Mouse (Mus musculus) heart, embryonic 13.5 days (tissue): ENCODE results near the gene Slc4a2. TPM values are rescaled to one million over a fixed set of nuclear protein-coding genes. Genes with fewer than 3 reads are reported as not detected.

Experiments
- ATAC-seq: fragments of 200-750 bp; cut with Nextera tagmentation; 2 replicates; pipeline ENCODE4 v1.8.0; 2017; ENCODE audit warnings: moderate TSS enrichment; ENCODE audit not compliant: insufficient number of reproducible peaks, low FRiP score, low TSS enrichment; ENCODE audit errors: extremely low read depth
- H3K27ac ChIP-seq: fragments of 300-500 bp; sonication (generic); replicated peaks from 2 replicates; pipeline ENCODE4 v1.5.1; 2015; ENCODE audit warnings: moderate library complexity, mild to moderate bottlenecking, inconsistent platforms
- H3K27me3 ChIP-seq: fragments of 300-500 bp; sonication (generic); replicated peaks from 2 replicates; pipeline ENCODE4 v1.6.1; 2015; ENCODE audit warnings: mild to moderate bottlenecking, inconsistent platforms
- H3K36me3 ChIP-seq: fragments of 300-500 bp; sonication (generic); 2 replicates; pipeline ENCODE4 v1.6.1; 2015; ENCODE audit warnings: mild to moderate bottlenecking, inconsistent platforms
- H3K4me1 ChIP-seq: fragments of 300-500 bp; sonication (generic); 2 replicates; pipeline ENCODE4 v1.6.1; 2015; ENCODE audit warnings: inconsistent platforms
- H3K4me2 ChIP-seq: fragments of 300-500 bp; sonication (generic); 2 replicates; pipeline ENCODE4 v1.6.1; 2015; ENCODE audit warnings: inconsistent platforms, mild to moderate bottlenecking, moderate library complexity
- H3K4me3 ChIP-seq: fragments of 300-500 bp; sonication (generic); 2 replicates; pipeline ENCODE4 v1.5.1; 2015; ENCODE audit warnings: moderate library complexity, mild to moderate bottlenecking, inconsistent platforms
- H3K9ac ChIP-seq: fragments of 300-500 bp; sonication (generic); 2 replicates; pipeline ENCODE4 v1.6.1; 2015; ENCODE audit warnings: inconsistent platforms, mild to moderate bottlenecking, moderate library complexity
- H3K9me3 ChIP-seq: fragments of 300-500 bp; sonication (generic); 2 replicates; pipeline ENCODE4 v1.6.1; 2016; ENCODE audit warnings: inconsistent platforms
- WGBS: fragments of 180-500 bp; shearing (Covaris S2); methylation state at CpG from one replicate; pipeline ENCODE4 v1.1.7; 2015; ENCODE audit warnings: mixed read lengths; 5-methylcytosine and 5-hydroxymethylcytosine counted together
- polyA plus RNA-seq: library from polyadenylated mRNA; unstranded; fragments of >200 nt; fragmentation: Nextera tagmentation; extraction: Ambion mirVana; gene quantifications from 2 replicates; pipeline ENCODE4 v1.2.1, GENCODE M21; 2015

Gene Slc4a2
- polyA plus RNA-seq, 1 experiment from 2014 or later = 29.3 TPM

GRCm38 (mm10) chr5:24385374-24385773 lies 38.3 kb upstream of the Slc4a2 start:
- H3K9me3 ChIP-seq = no peaks in the 10 kb centered on the region
- 0 out of 2 replicates have a peak, but pooled peaks cover 4% of the 10 kb centered on the region for H3K36me3 ChIP-seq
- no peak overlapping the region for H3K4me2 ChIP-seq
- 71% methylated on average over 5 of the region's 5 CpGs for WGBS
- H3K9ac ChIP-seq = no peak overlapping the region
- peak overlapping the region; percentile 73 for H3K27ac ChIP-seq
- H3K4me3 ChIP-seq = no peak overlapping the region
- peaks cover 43% of the 10 kb centered on the region for H3K27me3 ChIP-seq
- peaks cover 68% of the 10 kb centered on the region for H3K4me1 ChIP-seq
- no peak for ATAC-seq

GRCm38 (mm10) chr5:24385887-24386550 lies 37.6 kb upstream of the Slc4a2 start:
- Histone ChIP-seq H3K27me3 (peaks cover 43% of the 10 kb centered on the region), H3K9me3 (no peaks in the 10 kb centered on the region), H3K27ac (peak overlapping the region; percentile 73), H3K4me1 (peaks cover 68% of the 10 kb centered on the region), H3K36me3 (no peaks in the 10 kb centered on the region), H3K9ac (peak overlapping the region; percentile 40; the same call in 1 of the 2 replicates), H3K4me3 (no peak overlapping the region), H3K4me2 (no peak overlapping the region)
- no peak for ATAC-seq
- WGBS = 81% methylated on average over 10 of the region's 10 CpGs

- ATAC-seq = 0 out of 2 replicates have a peak, but pooled peaks have one; percentile 3
- 1% methylated on average over 72 of the region's 73 CpGs for WGBS
- peaks cover 68% of the 10 kb centered on the region for H3K4me1 ChIP-seq
- H3K9ac ChIP-seq = peak overlapping the region; percentile 83
- H3K27ac ChIP-seq = peak overlapping the region; percentile 73
- H3K36me3 ChIP-seq = no peaks in the 10 kb centered on the region
- H3K27me3 ChIP-seq = peaks cover 43% of the 10 kb centered on the region
- peak overlapping the region; percentile 94 for H3K4me2 ChIP-seq
- peak overlapping the region; percentile 57 for H3K4me3 ChIP-seq
- H3K9me3 ChIP-seq = no peaks in the 10 kb centered on the region
Measured at GRCm38 (mm10) chr5:24387264-24388241, 36.1 kb upstream of the Slc4a2 start.

DNA sequence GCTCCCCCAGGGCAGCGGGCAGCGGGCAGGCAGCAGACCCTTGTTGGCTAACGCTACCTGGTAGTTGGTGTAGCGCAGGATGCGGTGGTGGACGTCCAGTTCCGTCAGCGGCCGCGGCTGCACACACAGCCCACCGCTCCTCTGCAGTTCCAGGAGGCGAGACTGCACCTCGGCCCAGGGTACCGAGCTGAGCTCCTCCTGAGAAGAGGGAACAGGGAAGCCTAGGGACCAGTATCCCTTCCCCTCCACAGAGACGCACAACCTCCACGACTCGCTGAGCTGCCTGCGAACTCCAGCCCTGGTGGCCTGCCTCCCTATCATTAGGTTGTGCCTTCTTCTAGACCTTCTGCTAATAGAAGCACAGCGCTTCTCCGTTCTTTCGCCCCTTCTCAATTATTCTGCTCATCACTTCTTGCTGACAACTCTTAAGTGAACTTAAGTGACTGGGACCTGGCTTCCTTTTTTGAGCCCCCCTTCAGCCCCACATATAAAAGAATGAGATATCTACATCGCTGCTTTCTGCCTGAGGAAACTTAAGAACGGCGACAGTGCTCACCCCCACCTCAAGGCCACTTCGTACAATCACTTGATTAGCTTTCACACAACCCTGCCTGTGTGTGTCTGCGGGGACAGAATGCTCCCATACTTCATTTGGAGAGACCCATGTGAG lies 35.3 kb upstream of the Slc4a2 start:
- ATAC-seq = no peak
- peak overlapping the region; percentile 94 for H3K4me2 ChIP-seq
- H3K9ac ChIP-seq = peak overlapping the region; percentile 83
- peak overlapping the region; percentile 73 for H3K27ac ChIP-seq
- H3K36me3 ChIP-seq = no peaks in the 10 kb centered on the region
- H3K4me3 ChIP-seq = peak overlapping the region; percentile 57
- 23% methylated on average over 26 of the region's 26 CpGs for WGBS
- H3K4me1 ChIP-seq = peaks cover 69% of the 10 kb centered on the region
- H3K9me3 ChIP-seq = no peaks in the 10 kb centered on the region
- H3K27me3 ChIP-seq = peaks cover 43% of the 10 kb centered on the region

- no peaks in the 10 kb centered on the region for H3K9me3 ChIP-seq
- H3K27me3 ChIP-seq = peaks cover 43% of the 10 kb centered on the region
- ATAC-seq = no peak
- H3K4me3 ChIP-seq = no peak overlapping the region
- no peak overlapping the region for H3K4me2 ChIP-seq
- H3K4me1 ChIP-seq = peaks cover 68% of the 10 kb centered on the region
- WGBS = 52% methylated on average over 7 of the region's 7 CpGs
- H3K36me3 ChIP-seq = no peaks in the 10 kb centered on the region
- H3K9ac ChIP-seq = peak overlapping the region; percentile 3
- H3K27ac ChIP-seq = no peak overlapping the region; the same call in 1 of the 2 replicates
Measured at GRCm38 (mm10) chr5:24389011-24389657, 34.5 kb upstream of the Slc4a2 start.

- no peak overlapping the region; the same call in 1 of the 2 replicates for H3K27ac ChIP-seq
- no peak overlapping the region for H3K4me3 ChIP-seq
- peaks cover 63% of the 10 kb centered on the region for H3K4me1 ChIP-seq
- no peak overlapping the region for H3K4me2 ChIP-seq
- 0 out of 2 replicates have a peak overlapping the region, but pooled peaks have one; percentile 3 for H3K9ac ChIP-seq
- no peaks in the 10 kb centered on the region for H3K9me3 ChIP-seq
- WGBS = 75% methylated on average over 4 of the region's 4 CpGs
- no peaks in the 10 kb centered on the region for H3K36me3 ChIP-seq
- peaks cover 43% of the 10 kb centered on the region for H3K27me3 ChIP-seq
- ATAC-seq = no peak
Measured at GRCm38 (mm10) chr5:24389658-24390020, 34.0 kb upstream of the Slc4a2 start.

GRCm38 (mm10) chr5:24391864-24392263 lies 31.8 kb upstream of the Slc4a2 start, which contains the start of gene Atg9b:
Atg9b (minus strand) TSS chr5:24392143.
- WGBS = 75% methylated on average over 7 of the region's 7 CpGs
- H3K4me1 ChIP-seq = peaks cover 56% of the 10 kb centered on the region
- H3K27me3 ChIP-seq = peaks cover 25% of the 10 kb centered on the region
- H3K27ac ChIP-seq = 0 out of 2 replicates have a peak within 1 kb of the TSS, but pooled peaks have one; percentile 15
- H3K4me3 ChIP-seq = no peak within 1 kb of the TSS
- no peaks in the 10 kb centered on the region for H3K9me3 ChIP-seq
- no peak within 1 kb of the TSS for H3K9ac ChIP-seq
- no peak for ATAC-seq
- peaks cover 7% of the 10 kb centered on the region for H3K36me3 ChIP-seq
- H3K4me2 ChIP-seq = no peak within 1 kb of the TSS

- 67% methylated on average over 7 of the region's 7 CpGs for WGBS
Measured at GRCm38 (mm10) chr5:24392724-24393123, 30.9 kb upstream of the Slc4a2 start.

DNA sequence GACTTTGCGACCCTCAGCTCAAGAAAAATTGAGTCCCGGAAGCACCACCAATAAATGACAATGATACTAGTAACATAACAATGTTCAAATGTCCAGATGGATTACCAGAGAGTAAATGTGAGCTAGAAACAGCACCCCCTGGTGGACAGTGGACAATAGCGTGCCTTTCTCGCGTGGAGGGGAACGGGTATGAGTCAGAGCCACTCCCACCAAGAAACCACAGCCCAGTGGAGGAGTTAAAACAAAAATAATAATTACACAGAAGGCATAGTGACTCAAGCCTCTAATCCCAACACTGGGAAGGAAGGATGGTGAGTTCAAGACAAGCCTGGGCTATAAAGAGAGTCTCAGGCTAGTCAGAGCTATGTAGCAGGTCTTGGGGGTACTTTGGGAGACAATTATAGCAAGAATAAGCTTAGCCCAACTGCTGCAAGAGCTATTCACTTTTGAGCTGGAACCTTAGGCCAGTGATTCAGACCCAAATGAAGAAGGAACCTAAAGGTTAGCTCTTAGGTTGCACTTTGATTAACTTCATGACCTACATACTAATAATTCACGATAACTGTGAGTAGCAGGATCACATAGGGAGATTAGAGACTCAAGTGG lies 30.1 kb upstream of the Slc4a2 start, which contains the start of gene Abcb8:
Gene Abcb8 (plus strand): TSS at position 272 of the 606 bp plus-strand sequence.
- H3K9ac ChIP-seq = peak within 1 kb of the TSS; percentile 79
- no peaks in the 10 kb centered on the region for H3K9me3 ChIP-seq
- peak within 1 kb of the TSS; percentile 66 for H3K4me2 ChIP-seq
- peaks cover 11% of the 10 kb centered on the region; the same call in 1 of the 2 replicates for H3K27me3 ChIP-seq
- WGBS = 22% methylated on average over 7 of the region's 7 CpGs
- ATAC-seq = no peak
- H3K4me1 ChIP-seq = peaks cover 40% of the 10 kb centered on the region
- H3K4me3 ChIP-seq = peak within 1 kb of the TSS; percentile 64
- H3K27ac ChIP-seq = peak within 1 kb of the TSS; percentile 82
- peaks cover 10% of the 10 kb centered on the region for H3K36me3 ChIP-seq

More at GRCm38 (mm10) chr5:24392724-24393123, 30.9 kb upstream of the Slc4a2 start:
- peaks cover 17% of the 10 kb centered on the region for H3K27me3 ChIP-seq
- H3K27ac ChIP-seq = 0 out of 2 replicates have a peak overlapping the region, but pooled peaks have one; percentile 15
- H3K9ac ChIP-seq = no peak overlapping the region
- H3K36me3 ChIP-seq = peaks cover 10% of the 10 kb centered on the region
- no peak overlapping the region for H3K4me3 ChIP-seq
- ATAC-seq = no peak
- peaks cover 48% of the 10 kb centered on the region for H3K4me1 ChIP-seq
- H3K9me3 ChIP-seq = no peaks in the 10 kb centered on the region
- H3K4me2 ChIP-seq = no peak overlapping the region
